Mouse (Mus musculus) forebrain, embryonic 14.5 days (tissue): ENCODE results near the gene Mvb12a. TPM values are rescaled to one million over a fixed set of nuclear protein-coding genes. Genes with fewer than 3 reads are reported as not detected.

Experiments used
- polyA plus RNA-seq: library from polyadenylated mRNA; unstranded; fragments of >200 nt; fragmentation: Nextera tagmentation; extraction: Ambion mirVana; gene quantifications from 2 replicates; pipeline ENCODE4 v1.2.1, GENCODE M21; 2014

The Mvb12a gene
- polyA plus RNA-seq, 1 experiment from 2014 or later: 71.6 TPM

Other genes with a start within 250 kb of the Mvb12a start
- 116 and 121 TPM in 2 replicates for gene Use1, start 176.1 kb upstream of the Mvb12a start, polyA plus RNA-seq
- 3.0 and 3.8 TPM in 2 replicates for gene Ocel1, start 171.6 kb upstream of the Mvb12a start, polyA plus RNA-seq
- 16.6 and 17.3 TPM in 2 replicates for gene Nr2f6, start 161.0 kb upstream of the Mvb12a start, polyA plus RNA-seq
- 2.8 and 4.4 TPM in 2 replicates for gene Ushbp1, start 147.1 kb upstream of the Mvb12a start, polyA plus RNA-seq
- gene Babam1, start 146.1 kb upstream of the Mvb12a start, polyA plus RNA-seq: 91.7 and 97.0 TPM in 2 replicates
- gene Ankle1, start 136.9 kb upstream of the Mvb12a start, polyA plus RNA-seq: 4.3 and 7.2 TPM in 2 replicates
- gene Abhd8, start 79.3 kb upstream of the Mvb12a start, polyA plus RNA-seq: 75.7 and 93.7 TPM in 2 replicates
- 185 and 214 TPM in 2 replicates for gene Mrpl34, start 78.0 kb upstream of the Mvb12a start, polyA plus RNA-seq
- 207 and 225 TPM in 2 replicates for gene Dda1, start 73.7 kb upstream of the Mvb12a start, polyA plus RNA-seq
- 5.4 and 6.3 TPM in 2 replicates for gene Ano8, start 57.0 kb upstream of the Mvb12a start, polyA plus RNA-seq
- gene Gtpbp3, start 54.8 kb upstream of the Mvb12a start, polyA plus RNA-seq: 2.2 and 3.8 TPM in 2 replicates
- gene Plvap, start 31.2 kb upstream of the Mvb12a start, polyA plus RNA-seq: 5.8 and 6.8 TPM in 2 replicates
- gene Ccdc194, start 17.2 kb upstream of the Mvb12a start, polyA plus RNA-seq: 0.11 and 0.13 TPM in 2 replicates
- 2.2 and 2.8 TPM in 2 replicates for gene Bst2, start 5.5 kb upstream of the Mvb12a start, polyA plus RNA-seq
- not detected in 2 replicates for gene Tmem221, start 15.9 kb downstream of the Mvb12a start, polyA plus RNA-seq
- not detected in 2 replicates for gene Nxnl1, start 23.7 kb downstream of the Mvb12a start, polyA plus RNA-seq
- gene Slc27a1, start 26.0 kb downstream of the Mvb12a start, polyA plus RNA-seq: 25.8 and 31.5 TPM in 2 replicates
- 233 and 279 TPM in 2 replicates for gene Pgls, start 49.3 kb downstream of the Mvb12a start, polyA plus RNA-seq
- gene Fam129c, start 54.7 kb downstream of the Mvb12a start, polyA plus RNA-seq: 4.1 and 4.5 TPM in 2 replicates
- 45.3 and 47.2 TPM in 2 replicates for gene Colgalt1, start 68.1 kb downstream of the Mvb12a start, polyA plus RNA-seq
- 13.9 and 16.7 TPM in 2 replicates for gene Unc13a, start 128.8 kb downstream of the Mvb12a start, polyA plus RNA-seq
- 1.4 and 2.1 TPM in 2 replicates for gene Jak3, start 133.4 kb downstream of the Mvb12a start, polyA plus RNA-seq
- gene Insl3, start 146.3 kb downstream of the Mvb12a start, polyA plus RNA-seq: 0.63 TPM in 1 of 2 replicates, not detected in the other
- gene B3gnt3, start 158.9 kb downstream of the Mvb12a start, polyA plus RNA-seq: 0.10 and 0.22 TPM in 2 replicates
- gene Fcho1, start 182.8 kb downstream of the Mvb12a start, polyA plus RNA-seq: 38.6 and 47.4 TPM in 2 replicates